9 mouse cellular contexts compared by ENCODE assay signal in the genomic region with DNA sequence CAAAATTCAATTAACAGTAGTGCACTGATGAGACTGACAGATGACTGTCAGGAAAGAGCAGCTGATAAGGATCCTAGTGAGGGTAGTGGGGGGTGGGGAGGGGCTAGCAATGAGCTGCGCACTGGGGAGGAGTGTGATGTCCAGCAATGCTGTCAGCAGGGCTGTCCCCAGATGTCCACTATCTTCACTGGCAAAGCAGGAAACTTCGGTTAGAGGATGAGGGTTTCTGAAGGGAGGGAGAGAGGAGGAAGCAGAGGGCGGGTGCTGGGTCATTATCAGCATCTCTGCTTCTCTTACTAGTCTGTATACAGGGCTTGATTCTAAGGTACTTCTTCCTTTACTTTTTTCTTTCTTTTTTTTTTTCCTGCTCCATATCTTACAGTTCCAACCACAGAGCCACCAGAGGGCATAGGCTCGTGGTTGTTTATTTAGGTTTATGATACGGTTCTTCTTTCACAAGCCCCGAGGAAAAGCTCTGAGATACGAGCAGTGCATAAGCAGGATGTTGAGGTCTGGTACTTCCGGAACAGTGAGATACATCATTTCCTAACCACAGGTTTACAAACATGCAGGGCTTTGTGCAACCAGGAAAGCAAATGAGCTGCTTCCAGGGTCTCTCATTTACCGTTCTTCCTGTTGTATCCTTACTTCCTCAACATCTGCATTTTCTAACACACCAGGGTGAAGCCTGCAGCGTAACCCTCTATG. TPM values are rescaled to one million over a fixed set of nuclear protein-coding genes. Genes with fewer than 3 reads are reported as not detected.
A peak's percentile ranks its signal among the peaks of the same experiment; 100 is the strongest.
DNase-seq lines count a peak whose midpoint lies in the region; ATAC-seq lines count a peak whose summit lies in the region.
"Had no signal": no experiment of that assay in that cellular context is flagged by ENCODE, and none has a peak within 500 bp of the region (broad histone marks: within the 10 kb centered on the region; RNA-seq: fewer than 3 reads in every experiment).

No protein-coding gene starts in this region.

- peak overlapping the region; percentile 22 for H3K4me3 ChIP-seq in heart, embryonic 13.5 days
- 0 out of 2 replicates have a peak overlapping the region, but pooled peaks have one; percentile 4 for H3K4me3 ChIP-seq in intestine, embryonic 14.5 days (ENCODE audit: low read depth, low read length)
- H3K4me3 ChIP-seq: embryonic facial prominence, embryonic 12.5 days had no signal

- H3K4me1 ChIP-seq in heart, embryonic 13.5 days, result no peaks in the 10 kb centered on the region
- no peaks in the 10 kb centered on the region for H3K4me1 ChIP-seq in intestine, embryonic 14.5 days (replicated peaks; ENCODE audit: control insufficient read depth, insufficient read depth, low read length)
- H3K4me1 ChIP-seq: embryonic facial prominence, embryonic 12.5 days had no signal

- H3K4me2 ChIP-seq in heart, embryonic 13.5 days, result peak overlapping the region; percentile 62
- peak overlapping the region; percentile 35 for H3K4me2 ChIP-seq in intestine, embryonic 14.5 days (ENCODE audit: low read length)
- H3K4me2 ChIP-seq: embryonic facial prominence, embryonic 12.5 days had no signal

- no peak for DNase-seq in heart, postnatal 36 days
- DNase-seq in CD8-positive naive resting alpha-beta T cell, adult 2 months (ENCODE audit: low read depth in 2 of 2, low spot score in 2 of 2), result peak; percentile 51 to 65
- DNase-seq in intestine, embryonic 14.5 days (ENCODE audit: low spot score), result no peak
- DNase-seq in naive thymus-derived CD4-positive, alpha-beta T cell, adult 2 months (ENCODE audit: low read depth), result peak; percentile 93
- DNase-seq in frontal cortex, postnatal 36 days (ENCODE audit: low spot score in 2 of 2), result no peak
- DNase-seq in left cerebral cortex, postnatal 25 days (ENCODE audit: low spot score in 2 of 2), result no peak
- no peak for DNase-seq in cerebellum, adult 9-10 months

- H3K9me3 ChIP-seq in heart, embryonic 13.5 days, result no peaks in the 10 kb centered on the region
- no peaks in the 10 kb centered on the region for H3K9me3 ChIP-seq in intestine, embryonic 14.5 days (ENCODE audit: control insufficient read depth, low read length)
- H3K9me3 ChIP-seq: embryonic facial prominence, embryonic 12.5 days had no signal

- no peak overlapping the region for H3K9ac ChIP-seq in heart, embryonic 13.5 days
- H3K9ac ChIP-seq in intestine, embryonic 14.5 days (ENCODE audit: low read length), result no peak overlapping the region
- H3K9ac ChIP-seq: embryonic facial prominence, embryonic 12.5 days had no signal

- WGBS in heart, embryonic 13.5 days, result 28% methylated on average over 10 of the region's 10 CpGs
- 30% methylated on average over 10 of the region's 10 CpGs for WGBS in intestine, embryonic 14.5 days

- H3K27ac ChIP-seq in heart, embryonic 13.5 days (replicated peaks), result peak overlapping the region; percentile 63
- 0 out of 2 replicates have a peak overlapping the region, but pooled peaks have one; percentile 16 for H3K27ac ChIP-seq in intestine, embryonic 14.5 days (ENCODE audit: low read depth)
- H3K27ac ChIP-seq: embryonic facial prominence, embryonic 12.5 days had no signal

- no peaks in the 10 kb centered on the region for H3K36me3 ChIP-seq in heart, embryonic 13.5 days
- no peaks in the 10 kb centered on the region for H3K36me3 ChIP-seq in intestine, embryonic 14.5 days (ENCODE audit: control insufficient read depth, insufficient read depth, low read length)
- H3K36me3 ChIP-seq: embryonic facial prominence, embryonic 12.5 days had no signal

- no peaks in the 10 kb centered on the region for H3K27me3 ChIP-seq in heart, embryonic 13.5 days (replicated peaks)
- no peaks in the 10 kb centered on the region for H3K27me3 ChIP-seq in intestine, embryonic 14.5 days (replicated peaks; ENCODE audit: control insufficient read depth, insufficient read depth, low read length)
- H3K27me3 ChIP-seq: embryonic facial prominence, embryonic 12.5 days had no signal

- ATAC-seq in heart, embryonic 13.5 days (ENCODE audit: extremely low read depth, insufficient number of reproducible peaks, low FRiP score, low TSS enrichment), result 0 out of 2 replicates have a peak, but pooled peaks have one; percentile 5
- no peak for ATAC-seq in intestine, embryonic 14.5 days (replicated peaks; ENCODE audit: low FRiP score, low TSS enrichment, low read depth)

- intact Hi-C loops in heart, postnatal 36 days (cut with DNase I), result no loop called here
- intact Hi-C loops in left cerebral cortex, postnatal 25 days (cut with DNase I), result no loop called here

RNA-seq across cellular contexts. Expression of gene 4932438A13Rik, which starts 9.0 kb away (rescaled TPM):
- polyA plus RNA-seq in heart, embryonic 13.5 days (2015; fragmentation: Nextera tagmentation; extraction: Ambion mirVana), result 26.1 and 28.0 TPM in 2 replicates
- total RNA-seq in heart, postnatal 36 days (2021), result 10 to 100 TPM; 52.6 to 52.8 TPM
- 54.3 and 56.8 TPM in 2 replicates for polyA plus RNA-seq in intestine, embryonic 14.5 days (2014; fragmentation: Nextera tagmentation; extraction: Ambion mirVana)
- 100 to 1,000 TPM; 112 to 122 TPM for total RNA-seq in left cerebral cortex, postnatal 25 days (2021)

Comparison
In these comparisons a context has a peak if more than half of its experiments do, and no peak if none do; other contexts are left out.
1. DNase-seq: peak in CD8-positive naive resting alpha-beta T cell, adult 2 months (2 of 2) and naive thymus-derived CD4-positive, alpha-beta T cell, adult 2 months (single experiment); none in heart, postnatal 36 days (0 of 2), intestine, embryonic 14.5 days (single experiment), frontal cortex, postnatal 36 days (0 of 2), left cerebral cortex, postnatal 25 days (0 of 2) and cerebellum, adult 9-10 months (single experiment).